Mouse (Mus musculus) midbrain, embryonic 10.5 days (tissue): Measurements from ENCODE around the gene Rnf157. TPM values are rescaled to one million over a fixed set of nuclear protein-coding genes. Genes with fewer than 3 reads are reported as not detected.

Source experiments
- DNase-seq: peaks from one replicate; pipeline ENCODE4 v3.0.0-alpha.2; 2017; ENCODE audit warnings: low spot score
- H3K27ac ChIP-seq: fragments of 300-500 bp; sonication (generic); replicated peaks from 2 replicates; pipeline ENCODE4 v1.5.1; 2016; ENCODE audit warnings: mild to moderate bottlenecking
- H3K27me3 ChIP-seq: fragments of 300-500 bp; sonication (generic); 2 replicates; pipeline ENCODE4 v1.6.1; 2016; ENCODE audit warnings: low read depth, mild to moderate bottlenecking; ENCODE audit not compliant: poor library complexity, severe bottlenecking
- H3K36me3 ChIP-seq: fragments of 300-500 bp; sonication (generic); 2 replicates; pipeline ENCODE4 v1.6.1; 2016; ENCODE audit warnings: mild to moderate bottlenecking, moderate library complexity
- H3K4me1 ChIP-seq: fragments of 300-500 bp; sonication (generic); 2 replicates; pipeline ENCODE4 v1.6.1; 2016
- H3K4me3 ChIP-seq: fragments of 300-500 bp; sonication (generic); 2 replicates; pipeline ENCODE4 v1.5.1; 2016; ENCODE audit warnings: mild to moderate bottlenecking, moderate library complexity
- H3K9me3 ChIP-seq: fragments of 300-500 bp; sonication (generic); replicated peaks from 2 replicates; pipeline ENCODE4 v1.6.1; 2016; ENCODE audit warnings: mild to moderate bottlenecking
- WGBS: fragments of 180-500 bp; shearing (Covaris S2); methylation state at CpG from one replicate; pipeline ENCODE4 v1.1.7; 2016; 5-methylcytosine and 5-hydroxymethylcytosine counted together
- polyA plus RNA-seq: library from polyadenylated mRNA; unstranded; fragments of >200 nt; fragmentation: Nextera tagmentation; extraction: Ambion mirVana; gene quantifications from 2 replicates; pipeline ENCODE4 v1.2.1, GENCODE M21; 2016

Gene Rnf157
- polyA plus RNA-seq, 1 experiment from 2014 or later = 5.3 TPM

DNA sequence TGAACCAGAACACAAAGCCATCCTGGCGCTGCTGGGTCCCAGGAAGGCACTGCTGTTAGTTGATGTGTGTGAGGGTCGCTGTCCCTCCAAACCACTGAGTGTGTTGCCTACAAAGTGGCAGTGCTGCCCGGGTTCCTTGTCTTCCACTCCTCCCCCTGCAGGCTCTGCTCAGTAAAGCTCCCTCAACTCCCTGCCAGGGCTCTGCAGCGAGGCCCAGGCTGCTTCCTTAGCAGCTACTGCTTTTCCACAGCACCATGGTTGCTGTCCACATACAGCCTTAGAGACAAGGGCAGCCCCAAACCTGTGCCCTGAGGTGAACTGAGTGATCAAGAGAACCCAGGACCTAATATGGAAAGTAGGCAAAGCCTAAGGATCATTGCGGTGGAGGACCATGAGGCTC is 125.5 kb downstream of the Rnf157 start:
- Histone ChIP-seq H3K36me3 (peaks cover 49% of the 10 kb centered on the region), H3K4me1 (peaks cover 7% of the 10 kb centered on the region), H3K27ac (peak overlapping the region; percentile 50; the same call in 1 of the 2 replicates), H3K9me3 (no peaks in the 10 kb centered on the region), H3K27me3 (peaks cover 38% of the 10 kb centered on the region), H3K4me3 (no peak overlapping the region)
- WGBS = 81% methylated on average over 5 of the region's 5 CpGs
- no peak for DNase-seq

Other genes starting within 250 kb of the Rnf157 start
- gene Fbf1, start 244.9 kb downstream of the Rnf157 start, polyA plus RNA-seq = 58.9 and 71.0 TPM in 2 replicates
- gene Ten1, start 214.2 kb downstream of the Rnf157 start, polyA plus RNA-seq = 57.2 and 60.8 TPM in 2 replicates
- 21.2 and 26.3 TPM in 2 replicates for gene Acox1, start 214.0 kb downstream of the Rnf157 start, polyA plus RNA-seq
- 0.32 and 0.57 TPM in 2 replicates for gene Evpl, start 175.0 kb downstream of the Rnf157 start, polyA plus RNA-seq
- 96.1 and 106 TPM in 2 replicates for gene Srp68, start 138.8 kb downstream of the Rnf157 start, polyA plus RNA-seq
- gene Galr2, start 132.1 kb downstream of the Rnf157 start, polyA plus RNA-seq = 0.09 and 0.12 TPM in 2 replicates
- gene Exoc7, start 105.8 kb downstream of the Rnf157 start, polyA plus RNA-seq = 57.6 and 71.6 TPM in 2 replicates
- 7.1 and 8.4 TPM in 2 replicates for gene Foxj1, start 77.6 kb downstream of the Rnf157 start, polyA plus RNA-seq
- gene Ubald2, start 21.1 kb upstream of the Rnf157 start, polyA plus RNA-seq = 37.5 and 40.9 TPM in 2 replicates
- 0.10 and 0.21 TPM in 2 replicates for gene Qrich2, start 53.2 kb upstream of the Rnf157 start, polyA plus RNA-seq
- 224 and 227 TPM in 2 replicates for gene Prpsap1, start 81.2 kb upstream of the Rnf157 start, polyA plus RNA-seq
- 6.4 and 9.4 TPM in 2 replicates for gene Sphk1, start 117.9 kb upstream of the Rnf157 start, polyA plus RNA-seq
- 8.3 and 8.7 TPM in 2 replicates for gene Ube2o, start 168.4 kb upstream of the Rnf157 start, polyA plus RNA-seq
- not detected in 2 replicates for gene Aanat, start 173.4 kb upstream of the Rnf157 start, polyA plus RNA-seq
- gene Rhbdf2, start 214.0 kb upstream of the Rnf157 start, polyA plus RNA-seq = 2.5 and 3.3 TPM in 2 replicates
- 0.65 and 0.77 TPM in 2 replicates for gene Prcd, start 240.5 kb upstream of the Rnf157 start, polyA plus RNA-seq
- 2.5 and 2.8 TPM in 2 replicates for gene Cygb, start 241.3 kb upstream of the Rnf157 start, polyA plus RNA-seq